Mouse (Mus musculus): ENCODE measurements around the gene Rimkla. TPM values are rescaled to one million over a fixed set of nuclear protein-coding genes. Genes with fewer than 3 reads are reported as not detected.

The Rimkla gene
- polyA plus RNA-seq, 1 experiment from 2014 or later: 29.0 TPM

- Histone ChIP-seq H3K27ac (ENCODE audit: low read length) (peak overlapping the region; percentile 92; the same call in 1 of the 2 replicates), H3K4me2 (ENCODE audit: low read length) (peak overlapping the region; percentile 89), H3K27me3 (ENCODE audit: control insufficient read depth, insufficient read depth, low read depth, low read length) (no peaks in the 10 kb centered on the region), H3K9ac (ENCODE audit: low read depth, low read length) (peak overlapping the region; percentile 84), H3K9me3 (replicated peaks; ENCODE audit: control insufficient read depth, low read length, poor library complexity, severe bottlenecking) (no peaks in the 10 kb centered on the region), H3K4me1 (ENCODE audit: control insufficient read depth, insufficient read depth, low read length) (peaks cover 10% of the 10 kb centered on the region), H3K4me3 (ENCODE audit: low read depth, low read length) (peak overlapping the region; percentile 62), H3K36me3 (ENCODE audit: control insufficient read depth, insufficient read depth, low read length) (no peaks in the 10 kb centered on the region)
- no peak for ATAC-seq
- WGBS: 71% methylated on average over 3 of the region's 3 CpGs
These were observed 71.2 kb downstream of the Rimkla start for GRCm38 (mm10) chr4:119421191-119421590.

- H3K9ac ChIP-seq (ENCODE audit: low read depth, low read length): no peak overlapping the region
- no peaks in the 10 kb centered on the region for H3K36me3 ChIP-seq (ENCODE audit: control insufficient read depth, insufficient read depth, low read length)
- no peak for ATAC-seq
- H3K9me3 ChIP-seq (replicated peaks; ENCODE audit: control insufficient read depth, low read length, poor library complexity, severe bottlenecking): no peaks in the 10 kb centered on the region
- no peak overlapping the region for H3K4me2 ChIP-seq (ENCODE audit: low read length)
- H3K4me3 ChIP-seq (ENCODE audit: low read depth, low read length): no peak overlapping the region
- H3K4me1 ChIP-seq (ENCODE audit: control insufficient read depth, insufficient read depth, low read length): peaks cover 18% of the 10 kb centered on the region
- WGBS: 94% methylated on average over 3 of the region's 3 CpGs
- no peaks in the 10 kb centered on the region for H3K27me3 ChIP-seq (ENCODE audit: control insufficient read depth, insufficient read depth, low read depth, low read length)
- H3K27ac ChIP-seq (ENCODE audit: low read length): no peak overlapping the region
These were observed 74.5 kb downstream of the Rimkla start for GRCm38 (mm10) chr4:119417894-119418293.

- H3K27me3 ChIP-seq (ENCODE audit: control insufficient read depth, insufficient read depth, low read depth, low read length): no peaks in the 10 kb centered on the region
- no peak overlapping the region for H3K4me2 ChIP-seq (ENCODE audit: low read length)
- no peak overlapping the region for H3K27ac ChIP-seq (ENCODE audit: low read length)
- ATAC-seq: no peak
- no peak overlapping the region for H3K9ac ChIP-seq (ENCODE audit: low read depth, low read length)
- H3K4me3 ChIP-seq (ENCODE audit: low read depth, low read length): no peak overlapping the region
- no peaks in the 10 kb centered on the region for H3K36me3 ChIP-seq (ENCODE audit: control insufficient read depth, insufficient read depth, low read length)
- H3K4me1 ChIP-seq (ENCODE audit: control insufficient read depth, insufficient read depth, low read length): peaks cover 22% of the 10 kb centered on the region
- 79% methylated on average over 3 of the region's 3 CpGs for WGBS
- no peaks in the 10 kb centered on the region for H3K9me3 ChIP-seq (replicated peaks; ENCODE audit: control insufficient read depth, low read length, poor library complexity, severe bottlenecking)
These were observed 75.2 kb downstream of the Rimkla start for GRCm38 (mm10) chr4:119417270-119417669.

Other genes with a start within 250 kb of the Rimkla start
- 0.63 and 1.6 TPM in 2 replicates for gene Cldn19, start 237.2 kb downstream of the Rimkla start, polyA plus RNA-seq (2015; fragmentation: Nextera tagmentation; extraction: Ambion mirVana)
- gene Ybx1, start 198.0 kb downstream of the Rimkla start, polyA plus RNA-seq (2015; fragmentation: Nextera tagmentation; extraction: Ambion mirVana): 716 and 727 TPM in 2 replicates
- gene Ppih, start 172.1 kb downstream of the Rimkla start, polyA plus RNA-seq (2015; fragmentation: Nextera tagmentation; extraction: Ambion mirVana): 36.4 and 42.9 TPM in 2 replicates
- gene Ccdc30, start 77.1 kb downstream of the Rimkla start, polyA plus RNA-seq (2015; fragmentation: Nextera tagmentation; extraction: Ambion mirVana): 22.8 and 27.1 TPM in 2 replicates
- gene Ppcs, start 70.2 kb downstream of the Rimkla start, polyA plus RNA-seq (2015; fragmentation: Nextera tagmentation; extraction: Ambion mirVana): 18.6 and 19.4 TPM in 2 replicates
- 0.64 and 0.76 TPM in 2 replicates for gene Zmynd12, start 69.8 kb downstream of the Rimkla start, polyA plus RNA-seq (2015; fragmentation: Nextera tagmentation; extraction: Ambion mirVana)
- gene Foxj3, start 44.4 kb upstream of the Rimkla start, polyA plus RNA-seq (2015; fragmentation: Nextera tagmentation; extraction: Ambion mirVana): 36.7 and 42.8 TPM in 2 replicates
- 8.9 and 11.2 TPM in 2 replicates for gene Frg2f1, start 46.9 kb upstream of the Rimkla start, polyA plus RNA-seq (2015; fragmentation: Nextera tagmentation; extraction: Ambion mirVana)
- gene Guca2a, start 145.1 kb upstream of the Rimkla start, polyA plus RNA-seq (2015; fragmentation: Nextera tagmentation; extraction: Ambion mirVana): not detected in 2 replicates
- not detected in 2 replicates for gene Guca2b, start 166.3 kb upstream of the Rimkla start, polyA plus RNA-seq (2015; fragmentation: Nextera tagmentation; extraction: Ambion mirVana)
- gene Hivep3, start 241.2 kb upstream of the Rimkla start, polyA plus RNA-seq (2015; fragmentation: Nextera tagmentation; extraction: Ambion mirVana): 16.0 and 20.2 TPM in 2 replicates